Mouse (Mus musculus): ENCODE results near the gene Vac14.

The Vac14 gene

DNA sequence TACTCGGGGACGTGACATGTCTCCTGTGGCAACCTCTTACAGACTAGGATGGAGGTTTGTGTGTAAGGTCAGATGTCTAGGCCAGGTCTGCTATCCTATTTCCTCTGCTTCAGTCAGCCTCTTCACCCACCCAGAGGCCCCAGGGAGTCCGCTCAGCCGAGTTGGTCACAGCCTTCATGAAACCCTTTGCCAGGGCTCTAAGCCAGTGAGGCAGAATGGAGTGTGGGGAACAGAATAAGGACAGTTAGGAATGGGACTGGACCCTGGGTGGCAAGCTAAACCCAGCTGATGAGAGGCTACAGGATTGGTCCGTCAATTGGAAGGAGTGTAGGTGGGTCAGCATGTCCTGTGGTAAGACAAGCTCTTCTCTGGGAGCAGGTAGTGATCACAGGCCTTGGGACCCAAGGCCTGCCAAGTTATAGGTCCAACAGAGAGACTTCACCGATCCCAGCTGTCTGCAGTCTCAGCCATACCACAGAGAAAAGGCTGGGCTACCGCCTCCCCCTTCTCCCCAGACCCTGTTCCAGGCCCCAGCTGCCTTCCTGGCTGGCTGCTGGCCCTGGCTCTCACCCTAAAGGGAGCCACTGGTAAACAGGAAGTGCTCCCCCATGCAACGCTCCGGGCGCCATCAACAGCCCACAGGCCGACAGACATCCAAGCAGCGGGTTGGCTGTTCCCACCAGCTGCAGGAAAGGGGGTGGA lies 100.7 kb downstream of the Vac14 start:
- DNase-seq, result peak; percentile 44 to 47

DNA sequence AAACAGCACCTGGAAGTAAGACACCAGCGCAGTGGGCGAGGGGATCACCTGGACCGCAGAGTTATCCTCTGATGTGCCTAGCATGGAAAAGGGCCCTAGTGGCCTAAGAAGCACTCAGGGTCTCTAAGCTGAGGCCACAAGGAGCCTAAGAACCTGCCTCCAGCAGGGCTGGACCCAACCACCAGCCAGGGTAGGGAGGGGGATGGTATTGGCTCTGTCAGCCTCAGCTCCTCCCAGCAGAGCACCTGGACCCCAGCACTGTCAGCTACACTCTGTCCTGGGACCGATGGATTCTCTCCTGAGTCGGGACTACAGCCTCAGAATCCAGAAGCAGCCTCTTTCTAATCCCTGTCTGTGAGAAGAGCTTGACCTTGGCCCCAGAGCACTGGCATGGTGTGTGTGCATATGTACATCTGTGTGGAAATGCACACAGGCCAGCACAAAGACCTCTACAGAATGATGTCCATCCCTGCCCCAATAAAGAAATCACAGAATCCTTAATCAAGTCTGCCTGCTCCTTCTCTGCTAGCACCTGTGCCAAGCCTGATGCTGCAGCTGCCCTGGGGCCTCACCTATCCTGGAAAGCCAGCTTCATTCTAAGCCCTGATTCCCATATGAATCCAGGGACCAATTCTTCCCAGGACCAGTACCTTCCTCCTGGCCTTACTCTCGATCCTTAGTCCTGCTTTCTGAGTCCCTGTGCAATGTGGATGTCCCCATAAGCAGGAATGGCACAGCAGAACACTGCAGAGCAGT lies 101.7 kb downstream of the Vac14 start:
- DNase-seq, result no peak

DNA sequence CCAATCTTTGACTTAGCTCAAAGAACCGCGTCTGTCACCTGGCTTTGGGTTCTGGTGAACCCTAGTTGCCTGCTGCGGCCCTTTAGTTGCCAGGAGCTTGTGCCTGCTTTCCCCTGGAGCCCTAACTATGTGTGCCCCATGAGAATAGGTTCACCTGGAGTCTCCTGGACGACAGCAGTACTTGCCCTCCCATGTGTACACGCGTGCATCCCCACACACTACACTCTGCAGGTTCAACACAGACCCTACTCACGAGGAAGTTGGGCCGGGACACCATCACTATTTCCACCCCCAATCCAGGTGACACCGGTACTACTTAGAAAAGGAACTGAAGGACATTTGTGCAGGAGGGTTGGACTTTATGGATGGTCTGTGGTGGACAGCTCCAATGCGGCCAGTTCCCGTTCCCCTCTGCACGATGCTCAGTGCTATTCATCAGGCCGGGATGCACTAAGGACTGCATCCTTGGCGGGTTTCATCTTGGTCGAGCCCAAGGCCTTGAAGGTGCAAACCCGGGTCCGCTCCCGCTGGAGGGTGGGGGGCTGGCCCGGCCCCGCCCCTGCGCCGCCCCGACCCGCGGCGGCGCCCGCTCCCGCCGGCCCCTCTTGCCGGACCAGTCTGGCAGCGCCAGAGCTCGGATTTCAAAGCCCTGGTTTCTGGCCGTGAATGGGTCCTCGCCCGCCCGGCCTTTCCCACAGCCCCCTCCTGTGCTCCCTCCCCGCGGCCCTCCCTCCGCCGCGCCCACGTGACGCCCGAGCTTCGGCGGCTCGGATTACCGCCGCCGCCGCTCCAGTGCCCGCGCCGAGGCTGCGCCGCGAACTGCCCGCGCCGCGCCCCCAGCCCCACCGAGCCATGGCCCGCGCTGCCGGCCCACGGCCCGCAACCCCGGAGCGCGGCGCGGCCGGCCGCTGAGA lies 102.6 kb downstream of the Vac14 start, which contains the start of gene Mtss1l:
Gene Mtss1l (plus strand): TSS at position 792 of the 914 bp plus-strand sequence.
- DNase-seq, result peak; percentile 57 to 63

DNA sequence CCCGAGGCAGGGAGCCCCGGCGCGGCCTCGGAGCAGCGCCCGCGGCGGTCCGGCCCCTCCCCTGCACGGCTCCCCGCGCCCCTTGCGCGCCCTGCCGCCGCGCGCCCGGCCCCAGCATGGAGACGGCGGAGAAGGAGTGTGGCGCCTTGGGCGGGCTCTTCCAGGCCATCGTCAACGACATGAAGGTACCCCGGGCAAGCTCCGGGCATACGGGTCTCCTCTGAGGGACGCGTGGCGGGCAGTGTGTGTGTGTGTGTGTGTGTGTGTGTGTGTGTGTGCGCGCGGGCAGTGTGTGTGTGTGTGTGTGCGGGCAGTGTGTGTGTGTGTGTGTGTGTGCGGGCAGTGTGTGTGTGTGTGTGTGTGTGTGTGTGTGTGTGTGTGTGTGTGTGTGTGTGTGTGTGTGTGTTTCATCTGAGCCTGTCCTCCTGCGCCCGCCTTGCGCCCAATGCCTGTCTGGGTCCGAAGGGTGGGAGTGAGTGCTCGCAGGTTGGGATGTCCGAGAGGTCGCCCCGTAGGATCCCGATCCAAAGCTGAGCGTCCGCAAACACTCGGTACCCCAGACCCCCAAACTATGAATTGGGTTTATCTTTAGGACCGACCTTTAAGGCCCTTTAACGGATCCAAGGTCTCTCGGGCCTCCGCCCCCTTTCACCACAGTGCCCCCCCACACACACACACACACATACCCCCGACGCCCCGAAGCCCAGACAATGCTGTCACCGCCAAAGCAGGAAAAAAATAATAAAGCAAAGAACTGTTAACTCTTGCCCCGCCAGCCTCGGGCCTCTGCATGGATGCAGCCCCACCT lies 103.4 kb downstream of the Vac14 start:
- DNase-seq, result no peak

DNA sequence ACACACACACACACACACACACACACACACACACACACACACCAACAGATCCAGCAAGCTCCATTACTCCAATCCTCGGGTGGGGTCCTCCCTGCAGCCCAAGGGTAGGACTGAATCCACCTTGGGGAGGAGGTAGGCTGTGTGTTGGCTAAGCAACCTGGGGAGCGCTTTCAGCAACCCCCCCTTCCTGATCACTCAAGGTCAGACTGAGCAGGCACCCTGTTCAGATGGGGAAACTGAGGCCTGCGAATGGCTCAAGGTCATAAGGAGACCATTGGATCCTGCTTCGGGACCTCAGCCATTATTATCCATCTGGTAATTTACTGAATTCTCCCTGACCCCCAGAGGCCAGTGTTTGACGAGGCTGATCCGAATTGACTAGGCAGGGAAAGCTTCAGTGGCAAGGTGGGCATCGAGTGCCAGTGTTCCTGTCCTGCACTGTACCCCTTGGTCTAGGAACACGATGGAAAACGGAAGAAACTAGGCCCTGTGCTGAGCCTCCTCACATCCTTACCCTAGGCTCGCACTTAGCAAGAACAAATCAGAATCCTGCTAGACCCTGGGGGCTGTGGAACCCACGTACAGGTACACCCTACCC lies 104.1 kb downstream of the Vac14 start:
- DNase-seq, result no peak

DNA sequence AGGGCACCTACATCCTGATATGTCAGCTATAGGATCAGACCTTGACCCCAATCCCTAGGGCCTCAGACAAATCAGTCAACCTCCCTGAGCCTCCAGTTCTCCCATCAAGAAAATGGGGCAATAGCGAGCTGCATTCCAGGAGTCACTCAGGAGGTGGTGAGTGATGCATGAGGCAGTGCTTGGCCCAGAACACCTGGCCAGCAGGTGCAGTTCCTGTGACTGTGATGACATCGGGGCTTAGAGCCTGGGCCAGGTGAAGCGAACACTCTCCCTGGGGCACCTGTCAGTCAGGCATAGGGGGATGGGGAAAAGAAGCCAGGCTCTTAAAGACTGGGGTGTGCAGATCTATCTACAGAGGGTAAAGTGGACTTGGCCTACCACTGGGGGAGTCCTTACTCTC lies 106.1 kb downstream of the Vac14 start:
- DNase-seq, result no peak

DNA sequence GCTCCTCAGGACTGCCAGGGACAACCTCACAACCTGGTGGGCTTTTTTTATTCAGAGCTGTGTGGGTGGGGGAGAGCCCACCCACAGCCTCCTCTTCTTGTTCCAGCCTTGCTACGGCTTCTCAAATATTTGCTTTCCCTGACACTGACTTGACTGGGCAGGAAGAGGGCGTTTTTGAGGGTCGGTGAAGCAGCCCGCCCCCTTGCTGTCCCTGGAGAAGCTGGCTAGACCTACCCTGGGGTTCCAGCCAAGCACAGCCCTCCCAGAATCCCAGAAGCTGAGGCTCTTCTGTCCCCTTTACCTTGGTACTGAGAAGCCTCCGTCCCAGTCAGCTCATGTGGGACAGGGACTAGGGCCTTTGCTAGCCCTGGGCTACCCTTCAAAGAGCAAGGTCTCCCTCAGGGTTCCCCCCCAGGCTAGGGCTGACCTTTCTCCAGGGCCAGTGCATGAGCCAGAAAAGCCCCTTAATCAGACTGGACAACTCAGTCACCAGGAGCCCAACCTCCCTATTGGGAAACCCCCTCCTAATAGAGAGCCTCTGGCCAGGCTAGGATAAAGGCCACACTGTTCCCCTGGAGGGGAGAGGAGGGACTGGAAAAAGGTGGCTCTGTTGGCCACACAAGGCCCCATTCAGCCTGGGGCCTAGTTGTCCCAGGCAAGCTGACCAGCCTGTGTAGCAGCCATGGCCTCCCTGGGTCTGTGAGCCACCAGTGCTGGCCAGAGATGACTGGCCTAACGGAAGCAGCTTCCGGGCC lies 106.9 kb downstream of the Vac14 start:
- no peak for DNase-seq

DNA sequence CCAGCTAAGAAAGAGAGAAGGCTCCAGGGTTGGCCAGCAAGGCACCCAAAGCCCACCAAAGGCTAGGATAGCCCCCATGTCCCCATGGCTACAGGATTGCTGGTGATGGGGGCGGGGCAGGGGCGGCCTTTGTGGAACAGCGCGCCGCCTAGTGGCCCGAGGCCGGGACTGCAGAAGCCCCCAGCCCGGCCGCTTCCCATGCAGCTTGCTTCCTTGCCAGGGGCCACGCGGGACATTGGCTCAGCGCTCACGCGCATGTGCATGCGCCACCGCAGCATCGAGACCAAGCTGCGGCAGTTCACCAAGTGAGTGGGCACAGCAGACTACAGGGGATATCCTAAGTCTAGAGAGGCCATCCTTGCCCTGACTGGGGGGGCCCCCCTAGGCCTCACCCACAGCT lies 108.5 kb downstream of the Vac14 start:
- DNase-seq, result peak in 1 of 2 experiments; percentile 47

DNA sequence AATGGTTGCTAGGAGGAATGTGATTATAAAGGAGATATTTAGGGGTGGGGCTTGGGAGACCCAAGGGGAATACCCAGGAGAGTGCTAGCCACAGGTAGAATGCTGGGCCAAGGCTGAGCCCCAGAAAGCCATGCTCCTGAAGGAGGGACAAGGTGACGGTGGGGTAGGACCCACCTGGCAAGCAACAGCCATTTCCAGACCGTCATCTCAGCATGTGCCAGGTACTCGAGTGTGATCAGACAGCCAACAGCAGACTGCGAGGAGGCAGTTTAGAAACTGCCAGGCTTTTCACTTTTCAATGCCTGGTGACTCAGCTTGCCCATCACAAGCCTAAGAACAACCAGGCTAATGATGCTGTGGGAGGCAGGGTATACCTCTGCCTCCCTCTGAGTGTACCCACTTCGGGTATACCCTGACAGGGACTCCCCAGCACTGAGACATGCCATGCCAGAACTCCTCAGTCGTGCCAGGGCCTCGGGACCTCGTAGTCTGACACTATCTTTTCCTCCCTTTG lies 113.0 kb downstream of the Vac14 start:
- DNase-seq, result no peak

DNA sequence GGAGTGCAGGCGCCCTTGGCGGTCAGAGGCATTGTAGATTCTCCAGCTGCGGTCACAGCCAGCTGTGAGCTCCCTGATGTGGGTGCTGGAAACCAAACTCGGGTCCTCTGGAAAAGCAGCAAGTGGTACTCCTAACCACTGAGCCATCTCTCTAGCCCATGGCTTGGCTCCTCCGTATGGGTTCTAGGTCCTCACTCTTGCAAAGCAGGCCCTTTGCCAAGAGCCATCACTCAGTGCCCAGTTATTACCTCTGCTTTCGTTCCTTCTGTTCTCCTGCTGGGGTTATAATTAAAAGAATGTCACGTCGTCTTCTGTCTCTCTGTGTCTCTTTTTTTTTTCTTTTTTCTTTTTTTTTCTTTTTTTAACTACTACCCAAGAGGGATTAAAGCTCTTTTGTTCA lies 114.7 kb downstream of the Vac14 start:
- no peak for DNase-seq

DNA sequence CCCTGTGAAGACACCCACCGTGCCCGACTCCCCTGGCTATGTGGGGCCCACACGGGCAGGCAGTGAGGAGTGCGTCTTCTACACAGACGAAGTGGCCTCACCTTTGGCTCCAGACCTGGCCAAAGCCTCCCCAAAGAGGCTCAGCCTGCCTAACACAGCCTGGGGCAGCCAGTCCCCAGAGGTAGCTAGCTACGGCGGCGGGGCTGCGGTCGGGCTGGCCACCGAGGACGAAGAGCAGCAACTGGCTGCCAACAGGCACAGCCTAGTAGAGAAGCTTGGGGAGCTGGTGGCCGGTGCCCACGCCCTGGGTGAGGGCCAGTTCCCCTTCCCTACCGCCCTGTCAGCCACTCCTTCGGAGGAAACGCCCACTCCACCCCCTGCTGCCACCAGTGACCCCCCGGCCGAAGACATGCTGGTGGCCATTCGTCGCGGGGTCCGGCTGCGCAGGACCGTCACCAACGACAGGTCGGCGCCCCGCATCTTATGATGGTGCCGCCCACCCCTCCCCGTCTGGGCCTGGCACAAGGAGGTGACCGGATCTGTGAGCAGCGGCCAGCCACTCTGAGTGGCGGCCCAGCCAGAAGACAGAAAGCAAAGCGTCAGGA lies 120.3 kb downstream of the Vac14 start:
- no peak for DNase-seq

DNA sequence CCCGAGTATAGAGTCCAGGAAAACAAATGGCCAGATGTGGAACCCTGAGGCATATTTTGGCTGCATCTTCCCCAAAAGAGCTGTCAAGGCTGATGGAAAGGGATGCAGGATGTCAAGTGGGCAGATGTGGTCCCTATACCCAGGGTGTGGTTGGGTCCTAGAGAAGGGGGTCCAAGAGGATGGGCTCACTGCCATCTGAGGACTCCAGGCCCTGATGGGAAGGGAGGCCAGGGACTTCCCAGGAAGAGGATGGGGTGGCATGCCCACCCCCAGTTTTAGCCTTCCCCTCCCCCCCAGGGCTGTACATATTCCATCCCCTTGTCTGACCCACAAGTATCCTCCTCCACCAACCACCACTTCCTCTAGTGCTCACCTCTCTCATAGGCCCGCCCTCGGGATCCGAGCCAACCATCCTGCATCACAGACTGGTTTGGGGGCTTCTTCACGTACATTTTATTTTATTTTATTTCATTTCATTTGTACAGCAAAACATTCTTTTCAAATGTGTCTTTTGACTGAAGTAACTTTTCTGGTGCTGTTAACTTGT lies 122.3 kb downstream of the Vac14 start:
- DNase-seq, result no peak

DNA sequence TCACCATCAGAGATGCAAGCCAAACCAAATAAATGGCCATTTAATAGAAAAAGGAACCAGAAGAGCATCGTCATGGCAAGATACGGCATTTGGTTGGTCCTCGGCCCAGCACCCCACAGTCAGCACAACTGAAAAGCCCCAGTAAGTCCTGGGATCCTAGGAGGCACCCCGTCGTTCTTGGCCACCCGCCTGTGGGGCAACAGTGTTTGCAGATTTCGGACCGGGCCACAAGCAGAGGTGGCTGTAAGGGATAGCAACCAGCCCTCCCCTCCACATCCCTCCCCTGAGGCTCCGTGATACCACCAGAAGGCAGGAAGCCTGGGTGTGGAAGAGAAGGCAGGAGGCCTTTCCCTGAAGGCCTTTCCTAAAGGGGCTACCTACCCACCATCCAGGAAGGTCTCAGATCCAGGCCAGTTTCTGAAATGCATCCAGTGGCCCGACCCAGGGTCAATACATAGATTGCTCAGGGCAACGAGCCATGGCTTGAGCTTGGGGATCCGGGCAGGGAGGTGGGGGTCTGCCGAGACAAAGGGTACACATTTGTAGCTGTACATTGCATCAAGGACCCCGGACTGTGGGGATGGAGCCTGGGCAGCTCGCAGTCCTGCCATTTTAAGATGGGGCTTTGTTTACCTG lies 123.5 kb downstream of the Vac14 start:
- DNase-seq, result no peak

DNA sequence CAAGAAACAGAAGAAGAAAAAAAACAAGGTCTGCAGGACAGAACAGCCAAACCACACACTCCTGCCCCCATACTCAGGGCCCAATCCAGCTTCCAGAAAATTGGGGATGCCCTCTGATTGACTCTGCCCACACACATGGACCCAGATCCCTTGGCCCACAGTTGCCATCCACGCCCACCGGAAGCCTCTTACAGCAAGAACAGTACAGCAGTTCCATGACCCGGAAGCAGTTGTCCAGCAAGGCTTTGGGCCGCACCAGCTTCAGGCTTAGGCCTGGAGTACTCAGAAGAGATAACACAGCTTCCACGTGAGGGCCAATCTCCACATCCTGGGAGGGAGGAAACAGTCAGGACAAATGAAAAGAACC lies 124.0 kb downstream of the Vac14 start:
- no peak for DNase-seq

DNA sequence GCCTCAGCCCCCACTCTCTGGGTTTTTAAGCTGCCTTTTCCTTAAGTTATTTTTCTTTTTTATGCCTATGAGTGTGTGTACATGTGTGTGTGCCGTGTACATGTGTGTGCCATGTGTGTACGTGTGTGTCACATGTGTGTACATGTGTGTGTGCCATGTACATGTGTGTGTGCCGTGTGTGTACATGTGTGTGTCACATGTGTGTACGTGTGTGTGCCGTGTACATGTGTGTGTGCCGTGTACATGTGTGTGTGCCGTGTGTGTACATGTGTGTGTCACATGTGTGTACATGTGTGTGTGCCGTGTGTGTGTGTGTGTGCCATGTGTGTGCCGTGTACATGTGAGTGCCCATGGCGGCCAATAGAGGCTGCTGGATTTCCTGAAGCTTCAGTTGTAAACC lies 126.8 kb downstream of the Vac14 start:
- no peak for DNase-seq

DNA sequence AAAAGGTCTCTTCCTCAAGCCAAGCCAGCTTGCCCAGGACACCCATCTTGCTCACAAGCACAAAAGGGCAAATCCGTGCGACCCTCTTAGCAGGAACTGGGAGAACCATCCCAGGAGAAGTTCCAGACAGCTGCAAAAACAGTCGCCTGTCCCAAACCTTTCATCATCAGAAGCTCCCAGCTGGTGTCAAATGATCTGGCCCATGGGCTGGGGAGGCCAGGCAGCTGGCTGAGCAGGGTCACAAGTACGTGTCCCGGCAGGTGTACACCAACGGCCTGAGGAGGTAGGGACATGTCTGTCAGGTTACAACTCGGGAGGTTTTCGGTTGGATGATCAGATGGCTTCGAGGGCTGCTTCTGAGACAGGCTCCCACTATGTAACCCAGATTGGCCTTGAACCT lies 128.3 kb downstream of the Vac14 start:
- DNase-seq, result no peak

DNA sequence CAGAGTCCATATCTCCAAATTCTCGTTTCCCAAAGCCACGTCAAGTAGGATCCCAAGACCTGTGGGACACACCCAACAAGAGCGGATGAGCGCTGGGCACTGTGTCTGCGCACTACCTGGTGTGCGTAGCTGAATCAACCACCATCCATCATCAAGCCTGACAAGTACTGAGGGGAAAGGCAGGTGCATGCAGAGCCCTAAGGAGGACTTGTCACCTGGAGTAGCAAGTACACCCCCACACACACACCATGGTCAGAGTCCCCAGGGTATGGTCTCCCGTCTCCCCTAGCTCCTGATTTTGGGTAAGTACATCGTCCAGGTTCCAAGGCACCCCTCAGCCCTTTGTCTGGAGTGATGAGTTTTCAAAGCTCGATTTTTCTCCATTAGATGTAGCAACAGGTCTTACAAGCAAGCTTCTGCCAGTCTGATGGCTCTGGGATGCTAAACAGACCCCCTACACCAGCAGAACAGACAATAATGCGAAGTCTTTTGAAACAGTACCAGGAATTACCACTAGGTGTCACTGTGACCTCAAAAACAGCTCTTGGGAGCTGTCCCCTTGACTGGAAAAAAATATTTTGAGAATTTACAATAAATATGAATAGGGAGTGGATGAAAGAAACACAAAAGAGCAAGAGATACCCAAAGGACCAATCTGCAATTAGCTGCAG lies 131.2 kb downstream of the Vac14 start:
- DNase-seq, result peak; percentile 30 to 35

DNA sequence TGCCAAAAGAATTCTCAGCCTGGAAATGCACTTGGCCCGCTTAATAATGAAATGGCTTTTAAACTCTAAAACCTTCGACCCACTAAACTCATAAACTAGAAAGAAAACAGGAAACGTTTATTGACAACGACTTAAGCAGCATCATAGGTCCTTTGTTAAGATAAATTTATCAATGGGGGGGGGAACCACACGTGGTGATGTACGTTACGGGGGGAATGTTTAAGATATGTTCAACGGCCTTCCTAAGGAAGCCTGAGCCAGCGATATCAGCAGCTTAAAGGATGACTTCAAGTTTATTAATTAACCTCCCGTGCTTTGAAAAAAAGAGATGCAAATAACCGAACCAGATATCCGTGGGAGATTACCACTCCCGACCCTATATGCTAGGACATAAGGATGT lies 131.9 kb downstream of the Vac14 start:
- DNase-seq, result no peak

DNA sequence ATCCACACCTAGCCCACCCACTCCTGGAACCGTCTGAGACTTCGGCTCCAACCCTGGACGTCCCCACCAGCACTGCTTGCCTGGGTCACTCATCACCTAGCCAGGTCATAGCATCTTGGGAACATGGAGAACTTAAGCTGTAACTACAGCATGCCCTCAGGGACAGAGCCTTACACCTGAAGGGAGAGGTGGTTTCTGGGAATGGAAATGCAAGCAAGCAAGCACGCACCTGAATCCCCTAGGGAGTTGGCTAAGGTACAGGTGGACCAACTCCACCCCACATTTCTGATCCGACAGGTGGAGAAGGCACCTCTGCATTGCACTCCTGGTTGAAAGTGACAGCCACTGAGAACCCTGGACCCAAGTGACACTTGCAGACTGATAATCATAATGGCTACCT lies 133.1 kb downstream of the Vac14 start:
- no peak for DNase-seq

All from kidney, adult 8-10 months (tissue).